Mouse (Mus musculus): Measurements from ENCODE around the gene Dusp27.
"Not testable (repeated sequence)": the region's sequence is repeated elsewhere in the genome, so short reads cannot be mapped to it uniquely, and the experiment has no call there.

Dusp27 gene

GRCm38 (mm10) chr1:166142369-166142768, 14.6 kb upstream of the Dusp27 start:
- no peak for DNase-seq (ENCODE audit: low spot score in 2 of 2)

- DNase-seq (ENCODE audit: low spot score in 2 of 2), result not testable (repeated sequence)
Measured at GRCm38 (mm10) chr1:166141868-166142267, 14.1 kb upstream of the Dusp27 start.

GRCm38 (mm10) chr1:166139620-166140184, 12.0 kb upstream of the Dusp27 start:
- DNase-seq (ENCODE audit: low spot score in 2 of 2), result no peak

GRCm38 (mm10) chr1:166139113-166139512, 11.4 kb upstream of the Dusp27 start:
- no peak for DNase-seq (ENCODE audit: low spot score in 2 of 2)

- DNase-seq (ENCODE audit: low spot score in 2 of 2), result no peak
Measured at GRCm38 (mm10) chr1:166138136-166138535, 10.4 kb upstream of the Dusp27 start.

GRCm38 (mm10) chr1:166137244-166137938, 9.7 kb upstream of the Dusp27 start:
- no peak for DNase-seq (ENCODE audit: low spot score in 2 of 2)

GRCm38 (mm10) chr1:166135091-166135740, 7.5 kb upstream of the Dusp27 start:
- no peak for DNase-seq (ENCODE audit: low spot score in 2 of 2)

- DNase-seq (ENCODE audit: low spot score in 2 of 2), result no peak
Measured at GRCm38 (mm10) chr1:166132367-166132766, 4.6 kb upstream of the Dusp27 start.

- no peak for DNase-seq (ENCODE audit: low spot score in 2 of 2)
Measured at GRCm38 (mm10) chr1:166130224-166130860, 2.6 kb upstream of the Dusp27 start, which contains the start of gene Gpa33. Gpa33 (plus strand) TSS chr1:166130238.

GRCm38 (mm10) chr1:166128551-166128950, 829 bp upstream of the Dusp27 start:
- DNase-seq (ENCODE audit: low spot score in 2 of 2), result no peak

GRCm38 (mm10) chr1:166126795-166127194, 927 bp downstream of the Dusp27 start:
- no peak for DNase-seq (ENCODE audit: low spot score in 2 of 2)

- no peak for DNase-seq (ENCODE audit: low spot score in 2 of 2)
Measured at GRCm38 (mm10) chr1:166126290-166126689, 1.4 kb downstream of the Dusp27 start.

- DNase-seq (ENCODE audit: low spot score in 2 of 2), result no peak
Measured at GRCm38 (mm10) chr1:166124932-166125593, 2.7 kb downstream of the Dusp27 start.

GRCm38 (mm10) chr1:166123751-166124150, 4.0 kb downstream of the Dusp27 start:
- no peak for DNase-seq (ENCODE audit: low spot score in 2 of 2)

- no peak for DNase-seq (ENCODE audit: low spot score in 2 of 2)
Measured at GRCm38 (mm10) chr1:166123045-166123444, 4.7 kb downstream of the Dusp27 start.

- no peak for DNase-seq (ENCODE audit: low spot score in 2 of 2)
Measured at GRCm38 (mm10) chr1:166122114-166122513, 5.6 kb downstream of the Dusp27 start.

GRCm38 (mm10) chr1:166117866-166118639, 9.7 kb downstream of the Dusp27 start:
- no peak for DNase-seq (ENCODE audit: low spot score in 2 of 2)

GRCm38 (mm10) chr1:166115719-166116118, 12.0 kb downstream of the Dusp27 start:
- no peak for DNase-seq (ENCODE audit: low spot score in 2 of 2)

- no peak for DNase-seq (ENCODE audit: low spot score in 2 of 2)
Measured at GRCm38 (mm10) chr1:166114986-166115385, 12.7 kb downstream of the Dusp27 start.

- no peak for DNase-seq (ENCODE audit: low spot score in 2 of 2)
Measured at GRCm38 (mm10) chr1:166105464-166105863, 22.3 kb downstream of the Dusp27 start.

GRCm38 (mm10) chr1:166104858-166105257, 22.9 kb downstream of the Dusp27 start:
- no peak for DNase-seq (ENCODE audit: low spot score in 2 of 2)
